Mouse (Mus musculus): ENCODE data around the gene Htra2.

Gene Htra2

DNA sequence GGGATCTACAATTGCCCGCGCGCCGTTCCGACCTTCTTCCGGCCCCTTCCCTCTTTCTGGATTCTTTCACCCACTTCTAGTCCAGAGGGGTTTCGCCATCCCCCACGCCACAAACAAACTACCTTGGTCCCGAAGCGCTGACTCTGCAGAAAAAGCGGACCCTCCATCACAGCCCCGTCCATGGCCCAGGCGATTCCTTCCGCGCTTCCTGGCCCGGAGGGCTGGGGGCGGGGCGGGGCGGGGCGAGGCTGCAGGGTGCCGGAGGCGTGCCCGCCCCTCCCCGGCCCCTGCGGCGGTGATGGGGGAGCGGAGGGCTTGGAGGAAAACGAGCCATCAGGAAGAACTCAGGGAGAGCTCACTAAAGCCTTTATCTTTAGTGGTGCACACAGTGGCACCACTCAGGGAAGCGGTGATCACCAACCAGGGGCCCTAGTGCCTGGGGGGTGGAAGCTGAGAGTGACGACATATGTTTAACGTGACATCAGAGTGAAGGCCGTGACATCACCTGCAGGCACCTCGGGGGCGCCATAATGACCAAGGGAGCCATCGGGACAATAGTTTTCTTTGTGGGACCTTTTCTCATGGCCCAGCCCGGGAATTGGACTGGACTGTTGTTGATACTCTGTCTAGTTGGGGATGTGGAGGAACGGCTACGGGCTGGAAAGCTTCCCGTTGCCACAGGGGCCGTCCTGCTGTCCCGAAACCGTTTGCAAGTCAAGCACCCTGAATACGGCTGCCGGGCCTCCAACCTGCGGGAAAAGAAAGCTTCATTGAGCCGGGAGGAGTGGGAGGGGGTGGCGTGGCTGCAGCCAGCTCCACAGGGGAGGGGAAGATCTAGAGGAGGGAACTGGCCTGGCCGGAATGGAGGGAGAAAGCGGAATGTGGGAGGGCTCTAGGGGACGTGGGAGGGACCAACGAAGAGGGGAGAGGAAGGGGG is 21.6 kb downstream of the Htra2 start, which contains the start of the genes Dok1 and Loxl3:
TSS of gene Dok1 (minus strand) at position 223 of the 937 bp plus-strand sequence.
TSS of gene Loxl3 (plus strand) at position 925 of the 937 bp plus-strand sequence.
- no peak for DNase-seq (ENCODE audit: low read depth, low spot score)

DNA sequence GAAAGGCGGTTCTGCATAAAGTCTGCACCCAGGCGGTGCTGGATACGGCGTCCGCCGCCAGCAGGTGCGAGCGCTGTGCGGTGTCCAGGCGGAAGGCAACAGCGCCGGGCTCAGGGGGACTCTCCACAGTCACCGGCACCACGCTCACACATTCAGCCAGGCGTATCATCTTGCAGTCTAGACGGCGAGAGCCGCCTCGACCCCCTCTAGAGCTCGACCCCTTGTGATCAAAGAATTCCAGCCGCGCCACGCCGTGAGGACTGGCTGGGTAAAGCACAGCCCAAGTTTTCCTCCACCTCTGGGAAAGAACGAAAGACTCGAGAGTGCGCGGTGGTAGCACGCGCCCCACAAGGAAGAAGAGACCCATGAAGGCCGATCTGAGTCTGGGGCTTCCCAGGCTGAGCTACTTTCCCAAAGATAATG is 22.3 kb downstream of the Htra2 start:
- DNase-seq (ENCODE audit: low read depth, low spot score), result no peak

DNA sequence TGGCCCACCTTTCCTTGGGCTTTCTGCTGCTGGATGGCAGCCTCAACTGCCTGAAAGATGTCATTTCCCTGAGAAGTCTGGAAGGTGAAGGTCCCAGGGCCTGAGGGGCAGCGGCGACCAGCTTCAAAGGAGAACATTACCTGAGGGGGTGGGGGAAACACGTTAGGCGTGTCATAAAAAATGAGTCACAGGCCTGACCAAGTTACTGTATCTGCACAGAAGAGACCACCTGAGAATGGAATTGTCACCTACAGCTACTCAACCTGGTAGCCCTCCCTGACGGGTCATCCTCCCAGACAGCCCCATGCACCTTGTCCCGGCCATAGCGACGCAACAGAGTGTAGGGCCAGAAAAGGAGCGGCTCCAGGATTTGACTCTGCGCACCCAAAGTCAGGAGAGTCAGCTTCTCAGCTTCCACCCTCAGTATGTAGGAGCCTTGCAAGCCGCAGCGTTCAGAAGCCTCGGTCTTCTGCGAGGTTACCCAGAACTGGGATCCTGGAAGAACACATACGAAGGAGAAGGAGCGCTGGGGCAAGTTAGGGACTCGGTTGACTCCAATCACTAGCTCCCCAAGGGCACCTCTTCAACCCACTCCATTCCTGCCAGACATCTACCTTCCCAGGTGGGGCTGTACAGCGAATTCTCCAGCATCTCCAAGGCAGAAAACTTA is 23.0 kb downstream of the Htra2 start:
- DNase-seq (ENCODE audit: low read depth, low spot score), result no peak

DNA sequence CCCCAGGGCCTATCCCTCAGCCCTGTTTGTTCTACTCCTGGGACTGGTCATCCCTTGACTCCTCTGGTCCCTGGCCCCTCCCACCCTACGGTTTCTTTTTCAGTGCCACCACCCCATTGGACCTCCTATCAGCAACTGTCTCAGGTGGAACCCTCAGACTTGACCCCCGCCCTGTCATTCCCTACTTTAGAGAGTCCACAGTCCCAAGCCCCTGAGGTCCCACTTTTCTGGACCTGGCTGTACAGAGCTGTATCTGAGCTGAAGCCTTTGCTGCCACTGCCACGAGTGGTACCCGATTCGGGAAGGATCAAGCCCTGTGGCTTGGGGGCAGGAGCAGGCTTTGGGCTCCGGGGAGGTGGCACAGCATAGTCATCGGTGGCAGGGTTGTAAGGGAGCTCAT is 24.0 kb downstream of the Htra2 start:
- no peak for DNase-seq (ENCODE audit: low read depth, low spot score)

DNA sequence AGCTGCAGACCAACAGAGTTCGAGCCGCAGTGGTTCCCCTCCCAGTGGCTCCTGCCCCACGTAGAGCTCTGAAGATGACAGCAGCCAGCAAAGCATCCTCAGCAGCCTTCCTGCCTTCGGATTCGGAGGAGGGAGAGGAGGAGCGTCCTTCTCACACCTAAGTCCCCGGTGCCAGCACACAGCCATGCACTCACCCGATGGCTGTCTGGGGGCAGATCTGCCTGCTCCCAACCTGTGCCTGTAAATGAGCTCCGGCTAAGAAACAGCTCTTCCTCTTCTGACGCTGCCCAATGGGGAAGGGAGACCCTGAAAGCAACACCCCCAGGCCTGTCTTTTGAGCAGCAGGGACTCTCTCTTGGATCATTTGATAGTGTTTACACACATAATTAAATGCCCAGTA is 25.3 kb downstream of the Htra2 start:
- DNase-seq (ENCODE audit: low read depth, low spot score), result no peak

DNA sequence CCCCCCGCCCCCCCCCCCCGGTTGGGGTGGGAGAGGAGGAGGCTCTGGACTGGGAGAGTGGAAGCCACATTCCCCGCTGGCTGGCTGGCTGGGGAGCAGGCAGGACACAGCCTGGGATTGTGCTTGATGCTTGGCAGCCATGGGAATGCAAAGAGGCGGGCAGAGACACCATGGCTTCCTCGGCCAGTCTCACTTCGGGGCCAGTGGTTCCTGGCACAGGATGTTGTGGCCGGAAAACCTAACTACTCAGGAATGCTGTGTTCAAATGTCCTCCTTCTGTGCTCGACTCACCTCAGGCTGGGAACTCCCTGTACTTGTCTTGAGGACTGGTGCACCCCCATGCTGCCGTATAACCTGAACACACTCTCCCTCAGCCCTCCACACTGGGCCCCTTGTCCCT is 27.4 kb downstream of the Htra2 start:
- DNase-seq (ENCODE audit: low read depth, low spot score), result no peak

DNA sequence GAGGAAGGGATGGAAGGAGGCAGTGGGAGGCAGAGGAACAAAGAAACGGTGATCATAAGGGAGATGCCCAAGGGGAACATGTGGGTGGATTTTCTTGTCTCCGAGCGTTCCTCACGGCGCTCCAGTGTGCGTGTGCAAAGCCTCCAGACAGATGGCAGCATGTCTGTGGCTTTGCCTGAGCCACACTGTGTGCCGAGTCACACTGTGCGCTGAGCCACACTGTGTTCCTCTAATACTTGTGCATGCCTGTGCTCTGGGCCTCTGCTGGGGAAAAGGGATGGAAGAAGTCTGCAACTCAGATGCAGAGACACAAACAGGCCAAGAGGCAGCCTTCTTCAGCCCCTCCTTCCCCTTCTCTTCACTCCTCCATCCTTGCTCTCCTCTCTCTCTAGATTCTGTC is 27.8 kb downstream of the Htra2 start:
- DNase-seq (ENCODE audit: low read depth, low spot score), result no peak

DNA sequence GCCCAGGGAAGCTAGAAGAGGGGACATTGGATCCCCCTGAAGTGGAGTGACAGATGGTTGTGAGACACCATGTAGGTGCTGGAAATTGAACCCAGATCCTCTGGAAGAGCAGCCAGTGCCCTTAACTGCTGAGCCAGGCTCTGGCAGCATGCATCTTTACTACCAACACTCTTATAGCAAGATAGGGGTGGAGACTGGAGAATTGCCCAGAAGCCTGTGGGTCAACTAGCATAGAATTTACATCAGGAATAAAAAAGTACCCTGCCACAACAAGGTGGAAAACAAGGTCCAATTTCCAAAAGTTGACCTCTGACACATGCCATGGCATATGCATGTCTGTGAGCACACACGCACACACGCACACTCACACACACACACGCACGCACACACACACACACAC is 29.9 kb downstream of the Htra2 start:
- no peak for DNase-seq (ENCODE audit: low read depth, low spot score)

DNA sequence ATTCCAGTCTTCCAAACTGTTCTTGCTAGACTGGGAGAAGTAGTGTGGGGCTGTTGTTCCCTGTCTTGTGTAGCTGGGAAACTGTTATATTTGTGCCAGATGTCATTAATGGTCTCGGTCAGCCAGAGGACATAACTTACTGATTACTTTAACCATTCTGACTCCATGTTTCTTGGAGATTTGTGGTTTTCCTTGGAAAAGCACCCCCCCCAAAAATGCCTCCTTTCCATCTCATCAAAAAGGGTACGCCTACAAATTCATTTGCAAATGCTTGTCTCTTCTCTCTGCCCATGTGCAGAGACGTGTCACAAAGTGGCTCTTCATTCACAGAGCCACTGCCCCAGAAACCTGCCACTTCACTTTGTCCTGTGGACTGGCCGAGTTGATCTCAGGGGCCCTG is 30.7 kb downstream of the Htra2 start:
- no peak for DNase-seq (ENCODE audit: low read depth, low spot score)

DNA sequence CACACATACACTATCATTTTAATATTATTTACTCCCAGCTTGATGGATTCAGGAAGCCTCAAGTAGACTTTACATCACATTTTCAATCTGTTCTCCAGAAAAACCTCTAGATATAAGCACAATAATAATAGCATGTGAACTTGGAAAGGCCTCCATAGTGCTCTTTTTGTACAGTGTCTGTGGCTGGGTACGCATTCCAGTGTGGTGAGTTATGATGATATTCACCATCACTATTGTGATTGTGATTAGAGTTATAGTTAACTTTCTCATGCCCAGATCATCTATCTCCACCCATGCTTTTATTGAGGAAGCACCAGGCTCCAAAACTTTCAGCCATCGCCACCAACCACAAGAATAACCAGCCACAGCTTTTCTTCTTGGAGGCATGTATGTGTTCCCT is 31.3 kb downstream of the Htra2 start:
- no peak for DNase-seq (ENCODE audit: low read depth, low spot score)

DNA sequence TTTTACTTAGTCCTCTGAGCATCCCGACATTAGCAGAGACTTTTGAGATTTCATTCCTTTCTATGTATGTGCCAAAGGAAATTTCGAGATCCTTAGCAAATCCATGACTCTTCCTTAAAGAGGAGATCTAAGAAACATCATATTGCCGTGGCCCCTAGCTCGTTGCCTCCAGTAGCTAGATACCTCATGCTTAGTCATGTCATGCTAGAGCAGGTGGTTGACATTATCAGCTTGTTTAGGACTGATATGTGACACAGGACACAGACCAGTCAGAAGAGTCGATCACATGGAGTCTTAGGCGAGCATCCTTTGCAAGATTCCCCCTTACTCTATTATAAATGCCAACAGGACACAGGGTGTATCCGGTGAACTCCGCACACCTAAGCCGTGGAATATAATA is 32.1 kb downstream of the Htra2 start:
- DNase-seq (ENCODE audit: low read depth, low spot score), result no peak

DNA sequence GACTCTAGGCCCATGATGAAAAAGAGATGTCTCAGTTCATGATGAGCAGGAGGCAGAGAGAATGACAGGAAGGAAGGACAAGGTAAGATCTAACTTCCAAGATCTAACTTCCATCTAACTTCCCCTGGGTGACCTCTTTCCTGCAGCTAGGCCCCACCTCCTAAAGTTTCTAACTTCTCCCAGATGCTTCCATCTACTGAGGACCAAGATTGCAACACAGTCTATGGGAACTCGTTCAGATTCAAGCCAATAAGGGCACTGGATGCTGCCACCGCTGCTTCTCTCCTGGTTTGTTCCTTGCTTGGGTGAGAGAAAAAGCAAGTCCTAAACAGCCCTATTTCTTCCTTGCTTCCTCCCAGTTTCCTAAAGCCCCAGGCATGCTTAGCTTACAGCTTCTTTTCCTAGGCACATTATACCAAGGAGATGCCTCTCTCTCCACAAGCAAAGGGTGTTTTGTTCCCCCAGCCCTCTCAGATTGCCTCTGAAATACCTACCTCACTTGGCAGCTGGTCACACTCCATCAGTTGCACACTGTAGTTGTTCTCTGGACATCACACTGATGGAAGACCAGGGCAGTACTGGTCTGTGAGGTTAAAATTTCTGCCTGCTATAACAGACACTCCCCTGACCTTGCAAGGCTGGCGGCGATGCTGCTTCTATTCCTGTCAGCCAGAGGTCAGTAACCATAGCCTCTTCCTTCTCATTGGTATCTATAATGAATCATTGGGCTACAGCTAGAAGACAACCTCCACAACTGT is 34.1 kb downstream of the Htra2 start:
- no peak for DNase-seq (ENCODE audit: low read depth, low spot score)

DNA sequence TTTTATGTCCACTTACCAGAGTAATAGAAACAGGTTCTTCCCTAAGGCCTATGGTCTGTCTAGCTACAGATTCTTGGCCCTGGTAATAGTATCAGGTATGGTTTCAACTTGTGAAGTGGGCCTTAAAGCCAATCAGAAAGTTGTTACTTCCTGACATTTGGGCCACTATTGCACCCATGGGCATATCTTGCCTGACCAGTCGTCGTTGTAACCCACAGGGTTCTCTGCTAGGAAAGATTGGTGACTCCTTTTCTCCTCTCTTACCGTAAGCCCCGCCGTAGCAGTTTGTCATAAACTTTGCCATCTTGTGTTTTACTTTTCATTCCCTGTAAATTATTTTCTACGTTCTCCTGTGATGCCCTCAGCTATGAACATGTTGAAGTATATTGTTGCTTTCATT is 35.0 kb downstream of the Htra2 start:
- DNase-seq (ENCODE audit: low read depth, low spot score), result no peak

DNA sequence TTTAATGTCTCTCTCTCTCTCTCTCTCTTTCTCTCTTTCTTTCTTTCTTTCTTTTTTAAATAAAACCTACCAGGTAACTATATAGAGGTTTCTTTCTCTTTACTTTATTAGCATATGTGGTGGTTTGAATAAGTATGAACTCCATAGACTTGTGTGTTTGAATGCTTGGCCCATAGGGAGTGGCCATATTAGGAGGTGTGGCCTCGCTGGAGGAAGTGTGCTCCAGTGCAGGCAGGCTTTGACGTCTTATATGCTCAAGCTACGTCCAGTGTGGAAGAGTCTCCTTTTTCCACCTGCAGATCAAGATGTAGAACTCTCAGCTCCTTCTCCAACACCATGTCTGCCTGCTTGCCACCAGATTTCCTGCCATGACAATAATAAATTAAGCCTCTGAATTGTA is 36.0 kb downstream of the Htra2 start:
- no peak for DNase-seq (ENCODE audit: low read depth, low spot score)

DNA sequence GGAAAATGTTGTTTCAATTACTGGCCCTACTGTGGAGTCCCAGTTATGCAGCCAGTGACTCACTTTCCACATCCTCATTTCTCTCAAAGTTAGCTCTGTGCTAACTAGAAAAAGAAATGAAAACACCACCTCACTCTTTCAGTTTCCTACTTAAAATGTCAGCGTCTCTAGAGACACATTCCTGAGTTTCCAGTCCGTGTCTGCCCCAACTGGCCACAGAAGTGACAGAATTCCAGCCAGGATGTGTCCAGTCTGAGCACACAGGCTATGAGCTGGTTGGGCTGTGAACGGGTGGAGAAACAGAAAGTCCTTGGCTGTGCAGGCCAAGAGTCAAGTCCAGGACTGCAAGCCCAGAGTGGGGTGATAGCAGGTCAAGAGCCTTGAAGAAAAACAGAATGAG is 37.9 kb downstream of the Htra2 start:
- DNase-seq (ENCODE audit: low read depth, low spot score), result no peak

DNA sequence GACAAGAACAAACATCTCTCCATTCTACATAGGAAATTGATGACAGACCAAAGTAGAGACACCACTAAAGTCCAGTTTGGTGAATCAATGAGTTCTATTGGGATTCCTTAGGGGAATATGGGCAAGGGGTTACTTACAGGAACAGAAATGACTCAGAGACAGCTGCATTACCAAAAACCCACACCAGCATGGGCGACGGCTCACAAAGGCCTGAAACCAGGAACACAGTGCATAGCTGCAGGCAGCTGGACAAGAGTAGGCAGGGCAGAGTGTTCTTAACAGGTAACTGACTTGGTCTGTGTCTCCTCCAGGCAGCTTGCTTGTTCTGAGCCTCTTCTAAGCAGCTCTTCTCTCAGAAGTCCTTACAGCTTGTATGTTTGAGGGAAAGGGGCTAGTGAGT is 39.3 kb downstream of the Htra2 start:
- DNase-seq (ENCODE audit: low read depth, low spot score), result no peak

DNA sequence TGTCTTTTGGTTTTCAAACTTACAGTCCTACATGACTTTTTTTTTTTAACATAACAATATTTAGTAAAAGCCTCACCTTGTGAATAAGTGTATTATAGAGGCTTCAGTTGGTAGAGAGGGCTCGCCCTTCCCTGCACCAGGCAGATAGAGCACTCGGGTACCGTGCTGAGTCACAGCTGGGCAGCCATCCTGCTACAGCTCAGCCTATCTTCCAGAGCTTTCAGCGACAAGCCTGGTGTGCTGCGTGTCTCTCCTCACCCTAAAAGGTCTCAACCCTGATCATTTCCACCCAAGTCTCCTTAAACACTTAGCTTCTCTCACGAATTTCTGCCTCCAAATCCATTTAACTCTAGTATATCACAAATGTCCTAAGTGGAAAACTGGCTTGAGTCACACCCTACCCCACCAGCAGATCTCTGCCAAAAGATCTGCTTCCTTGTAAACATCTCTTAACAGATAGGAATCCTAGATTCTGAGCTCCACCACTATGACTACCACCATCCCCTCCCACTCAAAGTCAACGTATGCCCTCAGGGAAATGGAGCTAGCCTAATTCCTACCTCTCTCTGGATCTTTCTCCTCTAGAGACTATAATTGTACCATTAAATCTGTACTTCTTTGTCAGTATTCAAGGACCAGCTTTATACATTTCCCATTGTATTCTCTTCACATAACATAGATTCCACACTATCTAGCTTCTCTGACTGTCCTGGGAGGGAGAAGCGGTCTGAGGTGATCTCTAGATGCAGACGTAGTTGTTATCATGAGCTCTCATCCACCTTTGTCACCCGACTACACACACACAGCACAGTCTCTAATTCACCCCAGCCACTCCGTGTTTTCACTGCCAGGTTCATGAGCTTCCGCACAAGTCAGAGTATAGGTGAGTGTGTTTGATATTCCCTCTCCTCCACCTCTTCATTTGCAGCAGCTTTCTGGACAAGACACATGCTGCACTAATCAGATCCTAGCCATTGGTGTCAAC is 40.3 kb downstream of the Htra2 start:
- no peak for DNase-seq (ENCODE audit: low read depth, low spot score)

DNA sequence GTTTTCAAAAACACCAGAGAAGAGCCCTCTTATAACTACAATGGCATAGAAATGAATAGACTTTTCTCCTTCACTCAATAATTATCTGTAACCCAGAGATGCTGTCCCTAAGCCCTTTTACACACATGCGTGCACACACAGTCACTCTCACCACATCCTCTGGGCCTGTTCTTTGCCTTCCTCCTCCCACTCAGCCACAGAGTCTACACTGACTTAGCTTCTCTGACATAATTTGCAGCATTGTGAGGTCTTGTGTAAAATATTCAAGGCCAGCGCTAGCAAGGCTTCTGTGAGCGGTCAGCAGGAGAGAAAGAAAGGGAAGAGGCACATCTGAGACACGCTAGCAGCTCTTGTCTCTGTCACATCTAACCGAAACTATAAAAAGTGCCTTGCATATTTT is 41.6 kb downstream of the Htra2 start:
- DNase-seq (ENCODE audit: low read depth, low spot score), result no peak

DNA sequence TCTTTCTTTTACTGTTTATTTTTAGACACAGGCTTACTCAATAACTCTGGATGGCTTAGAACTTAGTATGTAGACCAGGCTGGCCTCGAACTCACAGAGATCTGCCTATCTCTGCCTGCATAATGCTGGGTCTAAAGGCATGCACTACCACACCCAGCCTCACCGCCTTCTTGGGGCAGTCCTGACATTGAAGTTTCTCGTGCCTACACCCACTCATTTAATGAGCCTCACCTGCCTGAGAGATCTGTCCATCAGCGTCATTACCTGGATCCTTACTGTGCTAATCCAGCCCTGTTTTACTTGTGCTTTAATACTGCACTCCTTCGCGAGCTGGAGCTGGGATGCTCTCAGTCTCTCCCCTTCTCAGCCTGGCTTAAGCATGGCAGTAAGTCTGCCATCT is 43.3 kb downstream of the Htra2 start:
- DNase-seq (ENCODE audit: low read depth, low spot score), result no peak

DNA sequence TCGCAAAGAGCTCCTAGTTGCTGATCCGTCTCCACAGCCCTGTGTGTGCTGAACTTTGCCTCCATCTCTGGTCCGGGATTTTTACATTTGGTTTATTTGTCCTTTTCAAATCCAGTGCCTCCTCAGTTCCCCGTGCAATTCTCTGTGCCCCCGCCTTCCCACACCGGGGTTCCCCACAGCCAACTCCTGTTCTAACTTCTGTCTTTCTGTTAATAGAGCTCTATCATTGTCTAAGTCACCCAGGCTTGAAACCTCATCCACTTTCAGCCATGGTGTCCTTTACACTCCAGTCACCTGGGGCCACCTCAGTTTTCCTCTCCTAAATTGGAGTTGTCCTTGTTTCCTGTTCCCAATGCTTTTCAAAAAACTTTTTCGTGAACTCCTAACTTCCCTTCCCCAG is 43.8 kb downstream of the Htra2 start:
- DNase-seq (ENCODE audit: low read depth, low spot score), result no peak

DNA sequence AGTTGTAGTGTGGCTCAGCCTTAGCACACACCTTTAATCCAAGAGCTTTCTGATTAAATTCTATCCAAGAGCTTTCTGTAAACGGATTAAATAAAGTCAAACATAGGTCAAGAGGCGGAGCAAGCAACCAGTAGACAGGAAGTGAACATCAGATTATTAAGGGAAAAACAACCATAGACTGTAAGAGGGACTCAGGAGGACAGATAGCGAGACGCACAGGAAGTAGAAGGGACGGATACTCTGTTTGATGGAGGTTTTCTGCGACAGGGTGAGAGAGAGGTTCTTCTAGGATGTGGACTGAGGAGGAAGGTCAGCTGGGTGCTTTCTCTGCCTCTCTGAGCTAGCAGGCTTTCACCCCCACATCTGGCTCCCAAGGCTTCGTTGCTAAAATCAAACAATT is 45.1 kb downstream of the Htra2 start:
- no peak for DNase-seq (ENCODE audit: low read depth, low spot score)

Data from WW6 (cell line).